Mouse (Mus musculus) gastrocnemius, adult 2 months (tissue): ENCODE results near the gene Spc24. TPM values are rescaled to one million over a fixed set of nuclear protein-coding genes. Genes with fewer than 3 reads are reported as not detected.
A peak's percentile ranks its signal among the peaks of the same experiment; 100 is the strongest.
"Not testable (repeated sequence)": the region's sequence is repeated elsewhere in the genome, so short reads cannot be mapped to it uniquely, and the experiment has no call there.

ENCODE experiments used
- DNase-seq: peaks from one replicate; pipeline ENCODE4 v3.0.0; 2022
- H3K27ac ChIP-seq: fragments of 200-600 bp; 2 replicates; pipeline ENCODE4 v1.8.1; 2022; ENCODE audit warnings: mild to moderate bottlenecking
- H3K4me3 ChIP-seq: fragments of 200-600 bp; 2 replicates; pipeline ENCODE4 v1.8.1; 2022; ENCODE audit warnings: mild to moderate bottlenecking, moderate library complexity
- CTCF ChIP-seq: fragments of 200-600 bp; IDR thresholded peaks from 2 replicates; pipeline ENCODE4 v1.8.1; 2022; ENCODE audit warnings: antibody characterized with exemption, mild to moderate bottlenecking, moderate library complexity
- intact Hi-C: fragments of 180-260 bp; cut with DNase I; formaldehyde crosslinking; loops from one replicate; pipeline ENCODE4 v1.15.1; 2025
- total RNA-seq, 2 experiments: library from RNA; stranded (reverse); gene quantifications; 2 replicates each; pipeline ENCODE4 v1.2.3; 2021

The Spc24 gene
- total RNA-seq, 2 experiments from 2014 or later = 0.50 to 0.89 TPM

- peak overlapping the region; percentile 96 for H3K27ac ChIP-seq
- peak overlapping the region; percentile 90 for H3K4me3 ChIP-seq
- no peak for DNase-seq
- intact Hi-C loops = no loop called here
- no peak for TF ChIP-seq CTCF
Observed at GRCm38 (mm10) chr9:21795579-21795978, 35.5 kb upstream of the Spc24 start.

- intact Hi-C loops = no loop called here
- TF ChIP-seq CTCF = no peak
- peak overlapping the region; percentile 96 for H3K27ac ChIP-seq
- DNase-seq = peak; percentile 62
- peak overlapping the region; percentile 90 for H3K4me3 ChIP-seq
Observed at GRCm38 (mm10) chr9:21794925-21795324, 34.8 kb upstream of the Spc24 start.

GRCm38 (mm10) chr9:21794344-21794834 lies 34.3 kb upstream of the Spc24 start:
- no peak for TF ChIP-seq CTCF
- no peak for DNase-seq
- peak overlapping the region; percentile 96 for H3K27ac ChIP-seq
- intact Hi-C loops = no loop called here
- peak overlapping the region; percentile 42 for H3K4me3 ChIP-seq

GRCm38 (mm10) chr9:21793507-21793906 lies 33.4 kb upstream of the Spc24 start:
- H3K4me3 ChIP-seq = not testable (repeated sequence)

GRCm38 (mm10) chr9:21792644-21793043 lies 32.5 kb upstream of the Spc24 start:
- peak; percentile 86 for DNase-seq
- H3K4me3 ChIP-seq = peak overlapping the region; percentile 48
- TF ChIP-seq CTCF = no peak
- peak overlapping the region; percentile 79 for H3K27ac ChIP-seq
- intact Hi-C loops = no loop called here

More at GRCm38 (mm10) chr9:21793507-21793906, 33.4 kb upstream of the Spc24 start:
- intact Hi-C loops, DNase-seq, H3K27ac ChIP-seq: not testable (repeated sequence)

GRCm38 (mm10) chr9:21791861-21792260 lies 31.8 kb upstream of the Spc24 start:
- intact Hi-C loops = no loop called here
- Histone ChIP-seq H3K27ac (peak overlapping the region; percentile 79), H3K4me3 (peak overlapping the region; percentile 48)
- TF ChIP-seq CTCF = no peak
- DNase-seq = peak; percentile 82

GRCm38 (mm10) chr9:21788234-21788633 lies 28.1 kb upstream of the Spc24 start:
- intact Hi-C loops = no loop called here
- H3K27ac ChIP-seq = peak overlapping the region; percentile 69
- no peak overlapping the region; the same call in 1 of the 2 replicates for H3K4me3 ChIP-seq
- no peak for DNase-seq
- no peak for TF ChIP-seq CTCF

- no peak for DNase-seq
- peak overlapping the region; percentile 69 for H3K27ac ChIP-seq
- TF ChIP-seq CTCF = no peak
- intact Hi-C loops = loop anchor here (2.0 kb wide), 1 partner anchor 17 kb away; no protein-coding TSS in a partner anchor
- H3K4me3 ChIP-seq = no peak overlapping the region
Observed at GRCm38 (mm10) chr9:21787654-21788053, 27.6 kb upstream of the Spc24 start.

- intact Hi-C loops = loop anchor here (2.0 kb wide), 1 partner anchor 18 kb away; no protein-coding TSS in a partner anchor
- DNase-seq = peak; percentile 73
- peak overlapping the region; percentile 69 for H3K27ac ChIP-seq
- peak; percentile 80 for TF ChIP-seq CTCF
- H3K4me3 ChIP-seq = peak overlapping the region; percentile 19; the same call in 1 of the 2 replicates
Observed at GRCm38 (mm10) chr9:21786906-21787305, 26.8 kb upstream of the Spc24 start.

GRCm38 (mm10) chr9:21786309-21786708 lies 26.2 kb upstream of the Spc24 start:
- intact Hi-C loops = loop anchor here (2.0 kb wide), 1 partner anchor 18 kb away; no protein-coding TSS in a partner anchor
- not testable (repeated sequence) for H3K4me3 ChIP-seq, H3K27ac ChIP-seq, DNase-seq

GRCm38 (mm10) chr9:21784517-21785307 lies 24.6 kb upstream of the Spc24 start:
- peak overlapping the region; percentile 64 for H3K27ac ChIP-seq
- H3K4me3 ChIP-seq = no peak overlapping the region
- TF ChIP-seq CTCF = no peak
- intact Hi-C loops = no loop called here
- no peak for DNase-seq

- peak overlapping the region; percentile 76 for H3K27ac ChIP-seq
- TF ChIP-seq CTCF = no peak
- peak; percentile 88 for DNase-seq
- intact Hi-C loops = no loop called here
- H3K4me3 ChIP-seq = no peak overlapping the region
Observed at GRCm38 (mm10) chr9:21781657-21782468, 21.8 kb upstream of the Spc24 start.

GRCm38 (mm10) chr9:21777726-21778125 lies 17.6 kb upstream of the Spc24 start:
- Histone ChIP-seq H3K4me3 (no peak overlapping the region), H3K27ac (no peak overlapping the region)
- TF ChIP-seq CTCF = no peak
- intact Hi-C loops = no loop called here
- DNase-seq = no peak
